Mouse (Mus musculus) frontal cortex, postnatal 36 days (tissue): ENCODE measurements at regions not wholly inside any gene's neighbourhood (a gene's known extent, or its start where the extent isn't known, plus 50 kb on each side); places are given as distances from the start of the nearest gene placed in this dataset.

Experiments used
- DNase-seq, 2 experiments: peaks; one replicate each; pipeline ENCODE4 v3.0.0; 2022; ENCODE audit warnings: low spot score in 2 of 2

DNA sequence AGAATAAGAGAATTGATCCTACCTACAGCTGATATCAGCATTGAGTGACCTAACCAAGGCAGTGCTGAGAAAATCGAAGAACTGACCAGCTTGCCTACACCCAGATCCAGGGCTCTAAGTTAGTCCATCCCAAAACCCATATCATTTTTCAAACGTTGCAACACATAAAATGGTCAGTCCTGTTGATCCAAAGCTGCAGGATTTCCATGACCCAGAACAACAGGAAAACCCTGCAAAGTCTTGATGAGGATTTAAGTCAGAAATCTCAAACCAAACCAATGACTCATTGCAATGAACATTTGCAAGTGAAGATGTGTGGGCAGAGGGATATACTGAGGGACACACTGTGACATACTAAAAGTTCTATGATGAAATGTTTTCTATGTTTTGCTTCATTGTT lies 53.5 kb upstream of the Trabd2b start:
- DNase-seq, result no peak
